Mouse (Mus musculus): Measurements from ENCODE around the gene Gpr182.

DNA sequence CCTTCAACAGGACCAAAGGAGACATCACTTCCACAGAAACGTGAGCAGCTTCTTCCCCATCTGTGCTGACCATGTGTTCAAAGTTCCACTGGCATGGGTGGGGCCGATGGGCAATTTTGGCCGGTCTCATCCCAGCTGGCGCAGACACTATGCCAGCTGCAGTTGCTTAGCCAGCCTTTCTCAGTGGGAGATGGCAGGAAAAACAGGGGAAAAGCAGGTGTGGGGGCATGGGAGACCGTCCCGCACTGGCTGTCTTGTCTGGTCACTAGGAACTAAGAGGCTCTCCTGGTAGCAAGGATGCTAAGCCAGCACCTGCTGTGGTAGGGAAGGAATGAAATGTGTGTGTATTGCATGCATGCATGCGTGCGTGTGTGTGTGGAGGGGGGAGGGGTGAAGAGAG, 23.1 kb downstream of the Gpr182 start:
- TF ChIP-seq CTCF (IDR thresholded peaks at IDR 0.05; ENCODE audit: low read depth) (no peak), EP300 (IDR thresholded peaks at IDR 0.05; ENCODE audit: low read depth) (no peak)
